In genomic region chr3:153724701-153725668, GRCm38 (mm10) we compare ENCODE assay signal across 8 mouse cellular contexts. TPM values are rescaled to one million over a fixed set of nuclear protein-coding genes. Genes with fewer than 3 reads are reported as not detected.
DNase-seq lines count a peak whose midpoint lies in the region; ATAC-seq and TF ChIP-seq lines count a peak whose summit lies in the region.

TSS of gene St6galnac3 (minus strand) at chr3:153725174.

- peak; percentile 94 for ATAC-seq in embryonic facial prominence, embryonic 13.5 days (ENCODE audit: insufficient number of reproducible peaks, insufficient read depth, low FRiP score, low TSS enrichment, low read depth)
- peak; percentile 98 for ATAC-seq in limb, embryonic 13.5 days (ENCODE audit: low FRiP score, low read depth)
- ATAC-seq in midbrain, embryonic 15.5 days (replicated peaks), result peak; percentile 99

- TF ChIP-seq CTCF in spleen, adult 2 months (IDR thresholded peaks at IDR 0.05; ENCODE audit: extremely low read depth, insufficient read depth, insufficient read length, insufficient replicate concordance), result no peak

- H3K27me3 ChIP-seq in embryonic facial prominence, embryonic 13.5 days, result no peaks in the 10 kb centered on the region
- H3K27me3 ChIP-seq in limb, embryonic 13.5 days, result no peaks in the 10 kb centered on the region
- 0 out of 2 replicates have a peak, but pooled peaks cover 3% of the 10 kb centered on the region for H3K27me3 ChIP-seq in midbrain, embryonic 15.5 days (replicated peaks)
- 0 out of 2 replicates have a peak, but pooled peaks cover 2% of the 10 kb centered on the region for H3K27me3 ChIP-seq in spleen, adult 2 months (ENCODE audit: control insufficient read depth, insufficient read depth, low read length)

- H3K36me3 ChIP-seq in embryonic facial prominence, embryonic 13.5 days, result no peaks in the 10 kb centered on the region
- no peaks in the 10 kb centered on the region for H3K36me3 ChIP-seq in limb, embryonic 13.5 days
- H3K36me3 ChIP-seq in midbrain, embryonic 15.5 days (replicated peaks), result no peaks in the 10 kb centered on the region
- H3K36me3 ChIP-seq in spleen, adult 2 months (ENCODE audit: control insufficient read depth, insufficient read depth, low read length), result no peaks in the 10 kb centered on the region

- peaks cover 38% of the 10 kb centered on the region for H3K4me1 ChIP-seq in embryonic facial prominence, embryonic 13.5 days
- peaks cover 28% of the 10 kb centered on the region for H3K4me1 ChIP-seq in limb, embryonic 13.5 days
- peaks cover 21% of the 10 kb centered on the region for H3K4me1 ChIP-seq in midbrain, embryonic 15.5 days
- peaks cover 15% of the 10 kb centered on the region; the same call in 1 of the 2 replicates for H3K4me1 ChIP-seq in spleen, adult 2 months (ENCODE audit: control insufficient read depth, insufficient read depth, insufficient read length)

- no peaks in the 10 kb centered on the region for H3K9me3 ChIP-seq in embryonic facial prominence, embryonic 13.5 days
- no peaks in the 10 kb centered on the region for H3K9me3 ChIP-seq in limb, embryonic 13.5 days
- no peaks in the 10 kb centered on the region for H3K9me3 ChIP-seq in midbrain, embryonic 15.5 days

- H3K27ac ChIP-seq in embryonic facial prominence, embryonic 13.5 days, result peak within 1 kb of the TSS; percentile 92
- H3K27ac ChIP-seq in limb, embryonic 13.5 days, result peak within 1 kb of the TSS; percentile 82
- H3K27ac ChIP-seq in midbrain, embryonic 15.5 days, result peak within 1 kb of the TSS; percentile 88
- H3K27ac ChIP-seq in spleen, adult 2 months (ENCODE audit: insufficient read depth, low read length), result no peak within 1 kb of the TSS; the same call in 1 of the 2 replicates

- H3K9ac ChIP-seq in embryonic facial prominence, embryonic 13.5 days, result peak within 1 kb of the TSS; percentile 84
- peak within 1 kb of the TSS; percentile 75 for H3K9ac ChIP-seq in limb, embryonic 13.5 days
- peak within 1 kb of the TSS; percentile 76 for H3K9ac ChIP-seq in midbrain, embryonic 15.5 days

- 0 out of 2 replicates have a peak, but pooled peaks have one; percentile 10 for TF ChIP-seq POLR2A in spleen, adult 2 months (IDR thresholded peaks at IDR 0.05; ENCODE audit: low read depth, low read length)

- DNase-seq in layer of hippocampus, adult 11-12 months (ENCODE audit: low spot score), result peak; percentile 80
- no peak for DNase-seq in layer of hippocampus, adult 9-10 months (ENCODE audit: low spot score)
- peak; percentile 61 for DNase-seq in heart, adult 8-10 months (ENCODE audit: low spot score)
- peak; percentile 62 to 66 for DNase-seq in kidney, adult 8-10 months
- DNase-seq in spleen, adult 2 months (ENCODE audit: low read depth in 1 of 2, low spot score in 2 of 2), result peak; percentile 43 to 74

- 1% methylated on average over 56 of the region's 56 CpGs for WGBS in embryonic facial prominence, embryonic 13.5 days
- 2% methylated on average over 55 of the region's 56 CpGs for WGBS in limb, embryonic 13.5 days
- WGBS in midbrain, embryonic 15.5 days, result 2% methylated on average over 56 of the region's 56 CpGs
- WGBS in spleen, adult 2 months, result 3% methylated on average over 56 of the region's 56 CpGs

- peak within 1 kb of the TSS; percentile 72 for H3K4me3 ChIP-seq in embryonic facial prominence, embryonic 13.5 days
- H3K4me3 ChIP-seq in limb, embryonic 13.5 days, result peak within 1 kb of the TSS; percentile 64
- peak within 1 kb of the TSS; percentile 77 for H3K4me3 ChIP-seq in midbrain, embryonic 15.5 days
- peak within 1 kb of the TSS; percentile 93 for H3K4me3 ChIP-seq in spleen, adult 2 months (ENCODE audit: extremely low read depth, insufficient read depth, insufficient read length)

- H3K4me2 ChIP-seq in embryonic facial prominence, embryonic 13.5 days, result peak within 1 kb of the TSS; percentile 75
- peak within 1 kb of the TSS; percentile 73 for H3K4me2 ChIP-seq in limb, embryonic 13.5 days (replicated peaks)
- peak within 1 kb of the TSS; percentile 93 for H3K4me2 ChIP-seq in midbrain, embryonic 15.5 days

RNA-seq across cellular contexts. Expression of gene St6galnac3, which starts in this region (rescaled TPM):
- polyA plus RNA-seq in embryonic facial prominence, embryonic 13.5 days (2015; fragmentation: Nextera tagmentation; extraction: Ambion mirVana), result 60.3 and 65.2 TPM in 2 replicates
- 1 to 10 TPM; 4.0 to 6.3 (median 5.7) TPM for total RNA-seq in heart, adult 8-10 months (2022)
- polyA plus RNA-seq in limb, embryonic 13.5 days (2015; fragmentation: Nextera tagmentation; extraction: Ambion mirVana), result 53.7 and 54.6 TPM in 2 replicates
- polyA plus RNA-seq in midbrain, embryonic 15.5 days (2015; fragmentation: Nextera tagmentation; extraction: Ambion mirVana), result 22.7 and 25.3 TPM in 2 replicates
- 2.0 and 3.0 TPM in 2 replicates for polyA plus RNA-seq in spleen, adult 2 months (2012; rRNA removed)
